Mouse (Mus musculus) spleen, adult 12 weeks (tissue): ENCODE data around the gene Zcchc4.

Experiments used
- DNase-seq: peaks from one replicate; pipeline ENCODE4 v3.0.0; 2022; ENCODE audit warnings: low spot score

The Zcchc4 gene

GRCm38 (mm10) chr5:52794109-52794508 lies 18.9 kb downstream of the Zcchc4 start:
- DNase-seq: no peak

DNA sequence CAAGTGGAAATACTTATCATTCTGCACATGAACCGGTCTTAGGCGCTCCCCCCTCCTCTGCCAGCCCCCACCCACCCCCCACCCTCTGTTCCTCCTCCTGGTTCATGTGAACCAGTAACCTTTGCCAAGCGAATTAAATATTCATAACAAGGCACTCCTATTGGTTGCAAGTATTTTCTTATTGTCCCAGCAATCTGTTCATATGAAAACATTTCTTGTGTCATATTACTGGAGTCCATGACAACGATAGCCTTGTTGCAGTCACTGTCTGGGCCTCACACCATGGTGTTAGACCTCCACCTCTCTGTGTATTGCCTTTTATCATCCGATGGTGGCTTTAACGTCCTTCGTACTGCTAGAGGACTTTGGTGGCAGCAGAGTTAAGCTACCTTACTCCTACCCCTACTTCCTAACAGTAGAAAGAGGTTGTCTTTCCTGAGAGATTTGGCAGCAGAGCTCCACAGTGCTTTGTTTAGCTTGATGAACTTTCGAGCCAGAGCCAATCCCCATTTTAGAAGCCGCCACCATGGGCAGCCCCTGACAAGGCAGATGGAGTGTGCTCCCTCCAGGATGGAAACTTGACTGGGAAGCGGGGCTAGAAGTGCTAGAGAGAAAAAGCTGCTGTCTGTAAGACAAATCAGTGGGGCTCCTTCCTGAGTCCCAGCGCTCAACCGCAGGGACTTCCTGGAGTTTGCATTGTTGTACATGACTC lies 24.2 kb downstream of the Zcchc4 start:
- DNase-seq: no peak

- DNase-seq: no peak
Observed at GRCm38 (mm10) chr5:52805801-52806200, 30.6 kb downstream of the Zcchc4 start.

DNA sequence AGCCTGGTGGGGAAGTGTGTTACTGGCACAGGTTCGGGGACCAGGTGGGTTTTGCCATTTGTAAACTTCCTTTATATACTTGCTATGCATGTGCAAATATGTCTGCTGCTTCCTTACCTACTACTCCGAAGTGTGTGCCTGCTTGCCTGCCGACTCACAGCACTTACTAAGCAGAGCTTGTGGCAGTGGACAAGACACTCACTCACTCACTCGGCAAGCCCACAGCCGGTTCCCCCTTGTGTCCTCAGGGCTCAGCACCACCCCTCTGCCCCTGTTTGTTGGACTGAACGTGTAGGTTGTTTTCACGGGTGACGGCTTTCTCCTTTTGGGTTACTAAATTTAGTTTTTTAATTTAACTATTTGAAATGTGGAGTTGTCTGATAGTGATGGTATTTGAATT lies 31.1 kb downstream of the Zcchc4 start:
- DNase-seq: no peak

GRCm38 (mm10) chr5:52807030-52807429 lies 31.8 kb downstream of the Zcchc4 start:
- DNase-seq: no peak

DNA sequence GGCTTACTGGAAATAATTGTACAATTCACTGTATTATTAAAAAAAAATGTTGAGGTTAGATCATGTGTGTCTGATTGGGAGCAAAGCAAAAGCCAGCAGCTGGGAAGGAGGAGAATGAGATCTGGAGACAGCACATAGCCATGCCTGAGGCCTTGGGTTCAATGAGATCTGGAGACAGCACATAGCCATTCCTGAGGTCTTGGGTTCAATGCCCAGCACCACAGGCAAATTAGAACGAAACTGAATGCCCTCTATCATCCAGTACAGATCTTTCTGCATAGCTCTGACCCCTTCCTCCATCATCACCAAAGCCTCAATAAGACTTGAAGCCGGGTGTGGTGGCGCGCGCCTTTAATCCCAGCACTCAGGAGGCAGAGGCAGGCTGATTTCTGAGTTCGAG lies 35.2 kb downstream of the Zcchc4 start:
- no peak for DNase-seq

- no peak for DNase-seq
Observed at GRCm38 (mm10) chr5:52811056-52811455, 35.8 kb downstream of the Zcchc4 start.

DNA sequence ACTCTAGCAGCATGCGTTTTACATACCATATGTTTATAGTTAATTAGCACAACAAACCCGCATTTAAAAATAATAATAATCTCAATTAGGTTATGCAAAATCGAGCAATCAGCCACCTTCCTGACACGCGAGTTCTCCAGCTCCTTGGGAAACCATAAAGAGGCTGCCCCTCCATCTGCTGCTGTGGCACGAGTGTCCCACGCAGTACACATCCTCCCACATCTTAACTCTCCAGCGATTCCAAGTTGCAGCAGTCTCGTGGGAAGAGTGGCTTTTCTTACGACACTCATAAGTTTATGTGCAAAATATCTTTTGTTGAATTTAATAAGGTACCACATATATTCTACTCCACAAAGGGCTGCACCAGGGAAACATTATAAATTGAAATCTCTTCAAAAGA lies 37.2 kb downstream of the Zcchc4 start:
- no peak for DNase-seq

- DNase-seq: no peak
Observed at GRCm38 (mm10) chr5:52813312-52813711, 38.1 kb downstream of the Zcchc4 start.

- no peak for DNase-seq
Observed at GRCm38 (mm10) chr5:52818676-52819075, 43.5 kb downstream of the Zcchc4 start.

DNA sequence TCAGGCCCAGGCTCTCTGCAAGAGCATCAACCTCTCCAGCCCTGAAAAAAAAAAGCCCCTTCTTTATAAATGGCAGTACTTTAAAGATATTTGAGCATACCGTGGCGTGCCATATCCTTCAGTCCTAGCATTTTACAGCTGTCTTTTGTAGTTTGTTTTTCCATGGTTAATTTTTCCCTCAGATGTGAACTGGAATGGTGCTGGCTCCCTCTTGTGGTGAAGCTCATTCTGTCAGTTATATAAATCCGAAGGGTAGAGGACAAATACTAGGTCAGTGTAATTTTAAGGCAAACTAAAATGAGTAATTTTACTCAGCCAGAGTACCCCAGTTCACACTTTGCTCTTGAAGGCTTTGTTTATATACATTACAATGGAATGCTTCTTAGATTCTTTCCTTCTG lies 46.5 kb downstream of the Zcchc4 start:
- DNase-seq: no peak

- no peak for DNase-seq
Observed at GRCm38 (mm10) chr5:52827923-52828322, 52.7 kb downstream of the Zcchc4 start.

DNA sequence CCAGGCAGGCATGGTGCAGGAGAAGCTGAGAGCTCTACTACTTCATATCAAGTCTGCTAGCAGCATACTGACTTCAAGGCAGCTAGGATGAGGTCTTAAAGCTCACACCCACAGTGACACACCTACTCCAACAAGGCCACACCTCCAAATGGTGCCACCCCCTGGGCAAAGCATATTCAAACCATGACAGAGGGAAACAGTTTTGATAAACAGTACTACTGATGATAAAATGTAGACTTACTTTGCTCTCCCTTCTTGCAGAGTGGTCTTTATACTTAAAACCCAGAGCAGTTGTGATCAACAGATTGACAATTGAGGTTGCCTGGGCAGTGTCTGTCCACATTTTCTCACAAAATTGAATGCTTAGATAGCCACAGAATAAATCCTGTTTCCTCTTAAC lies 57.8 kb downstream of the Zcchc4 start:
- peak; percentile 62 for DNase-seq

- DNase-seq: peak; percentile 100
Observed at GRCm38 (mm10) chr5:52833761-52834274, 58.6 kb downstream of the Zcchc4 start, which contains the start of gene Anapc4. Gene Anapc4 (plus strand): TSS chr5:52834012.

- DNase-seq: no peak
Observed at GRCm38 (mm10) chr5:52834386-52834785, 59.2 kb downstream of the Zcchc4 start.

DNA sequence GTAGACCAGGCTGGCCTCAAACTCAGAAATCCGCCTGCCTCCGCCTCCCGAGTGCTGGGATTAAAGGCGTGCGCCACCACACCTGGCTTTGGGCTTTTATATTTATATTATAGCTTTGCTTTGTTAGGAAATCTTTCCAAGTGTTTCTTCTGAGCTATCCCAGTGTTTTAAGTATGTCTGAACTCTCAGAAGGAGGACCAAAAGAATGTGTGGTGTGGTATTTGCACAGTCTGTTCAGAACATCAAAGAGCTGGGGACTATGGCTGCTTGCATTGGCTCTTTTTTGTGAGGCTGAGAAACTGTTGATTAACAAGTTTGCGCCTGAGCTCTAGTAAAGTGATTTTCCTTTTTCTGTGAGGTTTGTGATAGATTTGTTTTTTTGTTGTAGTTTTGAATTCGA lies 69.1 kb downstream of the Zcchc4 start:
- DNase-seq: no peak

- no peak for DNase-seq
Observed at GRCm38 (mm10) chr5:52855727-52856126, 80.5 kb downstream of the Zcchc4 start.

GRCm38 (mm10) chr5:52864446-52864845 lies 89.2 kb downstream of the Zcchc4 start:
- no peak for DNase-seq

DNA sequence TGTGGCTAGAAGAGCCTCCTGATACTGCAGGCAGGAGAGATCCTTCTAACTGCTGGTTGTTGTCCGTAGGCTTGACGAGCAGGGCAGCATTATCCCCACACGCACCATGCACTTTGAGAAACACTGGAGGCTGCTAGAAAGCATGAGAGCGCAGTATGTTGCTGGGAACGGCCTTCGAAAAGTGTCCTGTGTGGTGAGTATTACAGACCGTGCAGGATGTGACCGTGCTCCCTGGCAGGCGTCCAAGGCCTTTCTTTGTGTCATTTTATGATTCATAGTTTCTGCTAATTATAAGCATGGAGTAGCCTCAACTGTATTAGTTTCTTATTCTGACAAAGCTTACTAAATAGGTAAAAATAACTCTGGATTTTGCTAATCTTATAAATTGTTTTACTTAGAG lies 90.6 kb downstream of the Zcchc4 start:
- DNase-seq: no peak

GRCm38 (mm10) chr5:52866361-52867155 lies 91.3 kb downstream of the Zcchc4 start:
- DNase-seq: no peak

DNA sequence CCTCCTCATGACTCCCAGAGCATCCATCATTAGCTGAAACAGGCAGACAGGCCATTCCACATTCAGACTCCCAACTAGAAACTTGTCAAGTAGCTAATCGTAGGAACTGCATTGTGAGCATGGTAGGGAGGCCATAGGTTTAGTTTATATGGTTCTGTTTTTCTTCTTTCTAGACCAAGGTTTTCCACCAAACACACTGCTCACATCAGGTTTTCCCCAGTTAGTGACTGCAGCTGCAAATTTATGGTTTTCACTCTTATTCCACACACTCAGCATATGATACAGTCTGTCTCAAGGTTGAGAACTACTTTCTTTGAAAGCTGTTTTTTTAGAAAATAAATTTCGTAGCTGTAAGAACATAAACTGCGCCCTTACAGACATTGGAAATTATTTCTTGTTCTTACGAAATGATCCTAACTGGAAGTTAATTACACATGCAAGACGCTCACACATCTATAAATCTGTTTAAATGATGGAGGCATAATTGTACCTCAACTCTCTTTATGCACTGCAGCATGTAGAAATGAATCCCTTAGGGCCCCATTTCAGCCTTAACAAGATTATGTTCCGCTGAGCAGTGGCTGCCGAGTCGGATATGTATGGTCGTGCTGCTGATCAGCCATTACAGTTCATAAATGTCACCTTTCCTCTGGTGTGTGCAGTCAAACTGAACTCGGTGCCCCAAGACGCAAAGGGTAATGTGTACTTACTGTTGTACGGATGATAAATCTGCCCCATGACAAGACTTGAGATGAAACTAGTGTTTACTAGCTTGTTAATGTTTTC lies 93.9 kb downstream of the Zcchc4 start:
- DNase-seq: no peak

GRCm38 (mm10) chr5:52871461-52871860 lies 96.3 kb downstream of the Zcchc4 start:
- DNase-seq: no peak
